Mouse (Mus musculus): ENCODE results near the gene G0s2. TPM values are rescaled to one million over a fixed set of nuclear protein-coding genes. Genes with fewer than 3 reads are reported as not detected.

Gene G0s2
- total and polyA plus RNA-seq, 3 experiments, result not detected

- no peak for DNase-seq (ENCODE audit: extremely low read depth)
- dilution Hi-C loops (cut with MboI; ENCODE audit: extremely low pct_ligation_motif_present, extremely low pct_unique_long_range_greater_than_20kb, low sequenced_read_pairs) (no loop called here), in situ Hi-C loops (cut with MboI; ENCODE audit: low pct_ligation_motif_present, low pct_unique_long_range_greater_than_20kb, low sequenced_read_pairs) (no loop called here)
- Histone ChIP-seq H3K36me3 (replicated peaks in 1 of 2; ENCODE audit: control insufficient read depth in 1 of 2, insufficient read depth in 1 of 2, low read length in 1 of 2) (peaks cover 0 to 11% of the 10 kb centered on the region in 2 experiments), H3K79me2 (replicated peaks; ENCODE audit: control insufficient read depth, extremely low read depth, insufficient read depth, poor library complexity, severe bottlenecking) (no peaks in the 10 kb centered on the region), H3K9ac (ENCODE audit: insufficient read depth, low read depth) (no peak overlapping the region), H3K27ac (ENCODE audit: insufficient read depth, low read depth) (no peak overlapping the region), H3K4me1 (ENCODE audit: control insufficient read depth in 1 of 2, insufficient read depth in 2 of 2) (peaks cover 0 to 4% of the 10 kb centered on the region in 2 experiments; a peak in 1 of 4 replicates), H3K4me2 (ENCODE audit: insufficient read depth, low read depth, poor library complexity, severe bottlenecking) (no peak overlapping the region), H3K9me3 (replicated peaks; ENCODE audit: low read length) (no peaks in the 10 kb centered on the region), H3K4me3 (replicated peaks in 1 of 3; ENCODE audit: low read depth in 2 of 3, low read length in 2 of 3, poor library complexity in 1 of 3) (no peak overlapping the region), H3K27me3 (replicated peaks) (no peaks in the 10 kb centered on the region)
- TF ChIP-seq NELFE (IDR thresholded peaks at IDR 0.05; ENCODE audit: low read depth, low read length) (no peak), MAX (IDR thresholded peaks at IDR 0.05; ENCODE audit: low read length) (no peak), CHD2 (IDR thresholded peaks at IDR 0.05; ENCODE audit: low read length) (no peak), CTCF (conservative IDR thresholded peaks at IDR 0.05 in 1 of 2, IDR thresholded peaks at IDR 0.05 in 1 of 2; ENCODE audit: low read depth in 2 of 2, low read length in 2 of 2) (no peak), MEF2A (IDR thresholded peaks at IDR 0.05; ENCODE audit: borderline replicate concordance, low read depth, low read length) (no peak), ZNF384 (IDR thresholded peaks at IDR 0.05; ENCODE audit: low read depth, low read length) (no peak)
Observed at GRCm38 (mm10) chr1:193284228-193284779, 11.3 kb upstream of the G0s2 start.

DNA sequence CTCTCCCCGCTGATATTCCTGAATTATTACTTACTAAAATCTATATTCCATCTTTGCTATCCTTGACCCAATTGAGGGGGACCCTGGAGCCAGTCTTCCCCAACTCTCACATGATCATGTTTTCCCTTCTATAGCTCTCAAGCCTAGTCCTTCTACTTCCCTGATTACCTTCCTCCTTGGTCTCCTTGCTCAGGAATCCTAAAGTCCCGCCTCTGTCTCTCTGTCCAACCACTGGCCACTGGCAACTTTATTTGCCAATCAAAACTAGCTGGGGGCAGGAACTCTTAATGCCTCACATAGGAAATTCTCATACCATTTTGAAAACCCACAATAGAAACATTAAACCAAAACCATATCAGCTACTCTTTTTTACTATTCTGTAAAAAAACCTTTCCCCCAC, 8.3 kb upstream of the G0s2 start:
- Histone ChIP-seq H3K27ac (ENCODE audit: insufficient read depth, low read depth) (no peak overlapping the region), H3K9ac (ENCODE audit: insufficient read depth, low read depth) (no peak overlapping the region), H3K79me2 (replicated peaks; ENCODE audit: control insufficient read depth, extremely low read depth, insufficient read depth, poor library complexity, severe bottlenecking) (no peaks in the 10 kb centered on the region), H3K36me3 (replicated peaks in 1 of 2; ENCODE audit: control insufficient read depth in 1 of 2, insufficient read depth in 1 of 2, low read length in 1 of 2) (peaks cover 0 to 14% of the 10 kb centered on the region in 2 experiments), H3K4me1 (ENCODE audit: control insufficient read depth in 1 of 2, insufficient read depth in 2 of 2) (no peaks in the 10 kb centered on the region), H3K27me3 (replicated peaks) (no peaks in the 10 kb centered on the region), H3K4me3 (replicated peaks in 1 of 3; ENCODE audit: low read depth in 2 of 3, low read length in 2 of 3, poor library complexity in 1 of 3) (no peak overlapping the region), H3K9me3 (replicated peaks; ENCODE audit: low read length) (no peaks in the 10 kb centered on the region), H3K4me2 (ENCODE audit: insufficient read depth, low read depth, poor library complexity, severe bottlenecking) (no peak overlapping the region)
- no peak for DNase-seq (ENCODE audit: extremely low read depth)
- in situ Hi-C loops (cut with MboI; ENCODE audit: low pct_ligation_motif_present, low pct_unique_long_range_greater_than_20kb, low sequenced_read_pairs) (no loop called here), dilution Hi-C loops (cut with MboI; ENCODE audit: extremely low pct_ligation_motif_present, extremely low pct_unique_long_range_greater_than_20kb, low sequenced_read_pairs) (no loop called here)
- TF ChIP-seq ZC3H11A (IDR thresholded peaks at IDR 0.05; ENCODE audit: low read depth, low read length) (no peak), ZNF384 (IDR thresholded peaks at IDR 0.05; ENCODE audit: low read depth, low read length) (no peak), MAZ (IDR thresholded peaks at IDR 0.05; ENCODE audit: low read depth, low read length) (no peak), MXI1 (IDR thresholded peaks at IDR 0.05; ENCODE audit: low read depth, low read length) (no peak), SMC3 (IDR thresholded peaks at IDR 0.05; ENCODE audit: low read depth, low read length) (no peak), SIN3A (IDR thresholded peaks at IDR 0.05; ENCODE audit: low read length) (no peak), IRF4 (IDR thresholded peaks at IDR 0.05; ENCODE audit: low read depth, low read length) (no peak), NELFE (IDR thresholded peaks at IDR 0.05; ENCODE audit: low read depth, low read length) (no peak), POLR2AphosphoS2 (IDR thresholded peaks at IDR 0.05; ENCODE audit: low read depth, low read length) (no peak), RAD21 (IDR thresholded peaks at IDR 0.05; ENCODE audit: low read depth, low read length) (no peak), TBP (conservative IDR thresholded peaks at IDR 0.05; ENCODE audit: low read depth, low read length) (no peak), MAX (IDR thresholded peaks at IDR 0.05; ENCODE audit: low read length) (no peak), MAFK (IDR thresholded peaks at IDR 0.05; ENCODE audit: insufficient replicate concordance, low read length) (no peak), EP300 (IDR thresholded peaks at IDR 0.05; ENCODE audit: low read length) (no peak)
